In the genomic region with DNA sequence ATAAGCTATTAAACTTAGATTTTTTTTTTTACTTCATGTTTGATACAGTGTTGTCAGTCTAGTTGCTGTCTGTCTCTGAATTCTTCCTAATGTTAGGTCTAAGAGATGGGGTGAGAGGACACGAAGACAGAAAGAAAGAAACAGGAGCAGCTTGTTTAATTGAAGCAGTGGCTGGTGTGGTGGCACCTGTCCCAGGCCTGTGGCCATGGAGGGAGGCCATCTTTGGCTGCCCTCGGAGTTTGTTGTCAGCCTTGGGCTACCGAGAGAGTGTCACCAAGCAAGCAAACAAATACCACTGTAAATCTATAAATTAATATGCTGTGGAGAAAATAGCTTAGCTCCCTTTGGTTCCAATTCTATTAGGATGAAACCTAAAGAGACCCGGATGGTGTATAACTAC, we compare ENCODE assay signal across 21 mouse cellular contexts.
A peak's percentile ranks its signal among the peaks of the same experiment; 100 is the strongest.
DNase-seq lines count a peak whose midpoint lies in the region; ATAC-seq and TF ChIP-seq lines count a peak whose summit lies in the region.
"Had no signal": no experiment of that assay in that cellular context is flagged by ENCODE, and none has a peak within 500 bp of the region (broad histone marks: within the 10 kb centered on the region; RNA-seq: fewer than 3 reads in every experiment).

No protein-coding gene starts in this region.

- no peak overlapping the region for H3K27ac ChIP-seq in cerebellum, adult 2 months (ENCODE audit: insufficient read depth, low read length)
- peak overlapping the region; percentile 18 for H3K27ac ChIP-seq in heart, adult 2 months
- H3K27ac ChIP-seq in brown adipose tissue, adult 24 weeks (replicated peaks; ENCODE audit: low read depth, low read length) = peak overlapping the region; percentile 19
- H3K27ac ChIP-seq: hindbrain, embryonic 12.5 days; limb, embryonic 12.5 days; midbrain, embryonic 15.5 days had no signal

- ATAC-seq in cerebellum, adult (ENCODE audit: insufficient number of reproducible peaks, low FRiP score, low TSS enrichment) = no peak
- ATAC-seq: forebrain, embryonic 16.5 days; inflammation-experienced regulatory T-cells, adult 6 months; midbrain, embryonic 15.5 days had no signal

- peak; percentile 41 to 57 for DNase-seq in cerebellum, adult 2 months
- DNase-seq in heart, adult 2 months = no peak
- no peak for DNase-seq in heart, adult 8-10 months (ENCODE audit: low spot score)
- peak; percentile 17 for DNase-seq in left cerebral cortex, postnatal 4 days
- no peak for DNase-seq in left cerebral cortex, postnatal 36 days (ENCODE audit: low spot score in 2 of 2)
- DNase-seq in kidney, postnatal 25 days = no peak
- DNase-seq: adrenal gland, postnatal 10 days; lung, adult 2 months; retina, postnatal 1 day; right cerebral cortex, postnatal 4 days; thymus, adult 18-20 months had no signal

- no peak for TF ChIP-seq CTCF in cerebellum, adult 2 months (IDR thresholded peaks at IDR 0.05; ENCODE audit: borderline replicate concordance, insufficient read depth, low read depth, low read length)
- no peak for TF ChIP-seq CTCF in heart, adult 2 months (IDR thresholded peaks at IDR 0.05)

- 27% methylated on average over 4 of the region's 4 CpGs for WGBS in cerebellum, adult 2 months
- 62% methylated on average over 4 of the region's 4 CpGs for WGBS in heart, adult 2 months

- peaks cover 13% of the 10 kb centered on the region for H3K4me1 ChIP-seq in cerebellum, adult 2 months (ENCODE audit: control insufficient read depth, insufficient read depth, low read length)
- peaks cover 23% of the 10 kb centered on the region for H3K4me1 ChIP-seq in heart, adult 2 months (ENCODE audit: control insufficient read depth, insufficient read depth, low read length)
- H3K4me1 ChIP-seq in brown adipose tissue, adult 24 weeks (ENCODE audit: control insufficient read depth, insufficient read depth, insufficient read length, low read length) = peaks cover 16% of the 10 kb centered on the region

- peaks cover 7% of the 10 kb centered on the region for H3K79me2 ChIP-seq in heart, adult 2 months (replicated peaks; ENCODE audit: control insufficient read depth, insufficient read depth, low read length)

- H3K27me3 ChIP-seq in cerebellum, adult 2 months (ENCODE audit: control insufficient read depth, insufficient read depth, low read length) = no peaks in the 10 kb centered on the region
- H3K27me3 ChIP-seq in heart, adult 2 months (ENCODE audit: control insufficient read depth, insufficient read depth, low read length) = no peaks in the 10 kb centered on the region
- H3K27me3 ChIP-seq: CH12.LX; embryonic facial prominence, embryonic 13.5 days; hindbrain, embryonic 12.5 days; limb, embryonic 12.5 days; megakaryocyte, embryonic 14.5 days; midbrain, embryonic 15.5 days had no signal

- H3K36me3 ChIP-seq in heart, adult 2 months (ENCODE audit: control insufficient read depth, insufficient read depth, low read length) = peaks cover 30% of the 10 kb centered on the region
- H3K36me3 ChIP-seq: midbrain, embryonic 15.5 days had no signal

- TF ChIP-seq POLR2A in cerebellum, adult 2 months (IDR thresholded peaks at IDR 0.05; ENCODE audit: borderline replicate concordance, insufficient read depth, low read length) = no peak
- TF ChIP-seq POLR2A in heart, adult 2 months (IDR thresholded peaks at IDR 0.05; ENCODE audit: insufficient read depth, low read depth, low read length) = no peak

- no peak overlapping the region for H3K4me3 ChIP-seq in cerebellum, adult 2 months (replicated peaks; ENCODE audit: insufficient read depth, low read depth, low read length)
- H3K4me3 ChIP-seq in heart, adult 2 months = no peak overlapping the region
- no peak overlapping the region for H3K4me3 ChIP-seq in brown adipose tissue, adult 24 weeks (ENCODE audit: insufficient read depth, low read depth, low read length)
- H3K4me3 ChIP-seq: embryonic facial prominence, embryonic 13.5 days; hindbrain, embryonic 12.5 days; limb, embryonic 12.5 days; midbrain, embryonic 15.5 days had no signal

- TF ChIP-seq EP300 in heart, adult 2 months (IDR thresholded peaks at IDR 0.05; ENCODE audit: insufficient read depth, low read depth, low read length) = no peak

- no peak overlapping the region for H3K9ac ChIP-seq in heart, adult 2 months (ENCODE audit: low read depth, low read length)
- H3K9ac ChIP-seq: embryonic facial prominence, embryonic 13.5 days; hindbrain, embryonic 12.5 days; limb, embryonic 12.5 days; midbrain, embryonic 15.5 days had no signal

- intact Hi-C loops in heart, adult 2 months (cut with DNase I) = no loop called here
- intact Hi-C loops in left cerebral cortex, postnatal 4 days (cut with DNase I) = no loop called here
- intact Hi-C loops in left cerebral cortex, postnatal 36 days (cut with DNase I) = loop anchor here (5.0 kb wide), 1 partner anchor 73 kb away; the partner anchor contains the start of gene Daam1

Comparison
In these comparisons a context has a peak if more than half of its experiments do, and no peak if none do; other contexts are left out.
1. DNase-seq: peak in cerebellum, adult 2 months (2 of 2) and left cerebral cortex, postnatal 4 days (single experiment); none in heart, adult 2 months (0 of 2), heart, adult 8-10 months (single experiment), left cerebral cortex, postnatal 36 days (0 of 2) and kidney, postnatal 25 days (0 of 2).